Mouse (Mus musculus) myocyte (in vitro differentiated cells): ENCODE results near the gene Creb5.

Source experiments
- CEBPB ChIP-seq: IDR thresholded peaks from 2 replicates; pipeline ENCODE4 v1.6.1; 2011; ENCODE audit warnings: mild to moderate bottlenecking, moderate library complexity; ENCODE audit not compliant: poor library complexity, insufficient read depth, severe bottlenecking
- E2F4 ChIP-seq: IDR thresholded peaks from one replicate; pipeline ENCODE4 v1.6.1; 2011; ENCODE audit warnings: mild to moderate bottlenecking, control low read depth, moderate library complexity; ENCODE audit not compliant: insufficient read depth
- MAX ChIP-seq: IDR thresholded peaks from one replicate; pipeline ENCODE4 v1.6.1; 2011; ENCODE audit warnings: low read depth, mild to moderate bottlenecking, control low read depth
- MYOD1 ChIP-seq, 3 experiments: IDR thresholded peaks; one replicate each; pipeline ENCODE4 v1.6.1; 2011; ENCODE audit warnings: control low read depth in 2 of 3, low read depth in 2 of 3, mild to moderate bottlenecking in 2 of 3, moderate library complexity in 1 of 3; ENCODE audit not compliant: insufficient read length in 2 of 3, control insufficient read depth in 1 of 3
- MYOG ChIP-seq, 3 experiments: IDR thresholded peaks; one replicate each; pipeline ENCODE4 v1.6.1; 2011; ENCODE audit warnings: control low read depth in 2 of 3, low read depth in 2 of 3, mild to moderate bottlenecking in 2 of 3; ENCODE audit not compliant: insufficient read length in 2 of 3, control insufficient read depth in 1 of 3, insufficient read depth in 1 of 3
- POLR2A ChIP-seq: IDR thresholded peaks from one replicate; pipeline ENCODE4 v1.6.1; 2011; ENCODE audit warnings: low read depth, mild to moderate bottlenecking, control low read depth, moderate library complexity; ENCODE audit not compliant: insufficient read length
- POLR2AphosphoS2 ChIP-seq: IDR thresholded peaks from one replicate; pipeline ENCODE4 v1.6.1; 2011; ENCODE audit warnings: low read depth, control low read depth; ENCODE audit not compliant: insufficient read length
- REST ChIP-seq: IDR thresholded peaks from one replicate; pipeline ENCODE4 v1.6.1; 2011; ENCODE audit warnings: mild to moderate bottlenecking, control low read depth, moderate library complexity; ENCODE audit not compliant: insufficient read depth, insufficient read length
- TCF12 ChIP-seq: IDR thresholded peaks from one replicate; pipeline ENCODE4 v1.6.1; 2011; ENCODE audit warnings: mild to moderate bottlenecking, control low read depth; ENCODE audit not compliant: poor library complexity, insufficient read depth, severe bottlenecking
- TCF3 ChIP-seq: IDR thresholded peaks from one replicate; pipeline ENCODE4 v1.6.1; 2011; ENCODE audit warnings: low read depth, control low read depth; ENCODE audit not compliant: insufficient read length
- USF1 ChIP-seq: IDR thresholded peaks from one replicate; pipeline ENCODE4 v1.6.1; 2011; ENCODE audit warnings: low read depth, mild to moderate bottlenecking, control low read depth, moderate library complexity

DNA sequence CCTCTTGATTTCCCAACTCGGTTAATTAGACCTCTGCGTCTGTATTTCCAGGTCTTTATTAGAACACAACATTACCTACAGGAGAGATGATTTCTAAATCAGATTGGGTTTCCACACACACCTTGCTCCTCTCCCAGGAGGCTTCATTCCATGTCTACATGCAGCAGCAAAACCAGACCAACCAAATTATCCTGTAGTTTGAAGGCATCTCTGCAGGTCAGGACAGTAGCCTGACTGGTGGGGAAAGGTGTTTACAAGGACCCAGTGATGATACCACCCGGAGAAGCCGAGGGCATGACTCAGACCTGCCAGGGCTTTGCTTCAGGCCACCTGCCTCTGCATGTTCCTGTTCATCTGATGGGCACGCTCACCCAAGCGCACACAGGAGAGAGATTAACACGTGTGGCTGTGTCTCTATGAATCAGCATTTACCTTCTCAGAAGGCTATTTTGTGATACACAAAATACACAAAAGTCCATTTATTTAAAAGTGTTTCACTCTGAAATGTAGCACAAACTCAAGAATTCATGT, 355.8 kb downstream of the Creb5 start:
- TF ChIP-seq MYOD1 (IDR thresholded peaks at IDR 0.05; ENCODE audit: control insufficient read depth in 1 of 3, insufficient read length in 2 of 3, low read depth in 2 of 3) (no peak), POLR2A (no peak), CEBPB (no peak), MAX (no peak), USF1 (no peak), TCF12 (no peak), MYOG (IDR thresholded peaks at IDR 0.05; ENCODE audit: control insufficient read depth in 1 of 3, insufficient read depth in 1 of 3, insufficient read length in 2 of 3, low read depth in 2 of 3) (no peak), E2F4 (no peak), TCF3 (no peak), REST (no peak), POLR2AphosphoS2 (no peak)
